Mouse (Mus musculus) intestine, postnatal 0 days (tissue): Measurements from ENCODE around the gene Aig1. TPM values are rescaled to one million over a fixed set of nuclear protein-coding genes. Genes with fewer than 3 reads are reported as not detected.

ENCODE experiments used
- ATAC-seq: fragments of 200-750 bp; cut with Nextera tagmentation; 2 replicates; pipeline ENCODE4 v1.8.0; 2017; ENCODE audit warnings: mild to moderate bottlenecking, moderate TSS enrichment, moderate library complexity
- H3K27ac ChIP-seq: fragments of 300-500 bp; sonication (generic); 2 replicates; pipeline ENCODE4 v1.5.1; 2014; ENCODE audit warnings: mild to moderate bottlenecking, low read depth, low read length, moderate library complexity
- H3K27me3 ChIP-seq: fragments of 300-500 bp; sonication (generic); replicated peaks from 2 replicates; pipeline ENCODE4 v1.6.1; 2014; ENCODE audit warnings: low read length, mixed read lengths; ENCODE audit not compliant: control insufficient read depth, insufficient read depth
- H3K36me3 ChIP-seq: fragments of 300-500 bp; sonication (generic); 2 replicates; pipeline ENCODE4 v1.6.1; 2014; ENCODE audit warnings: mild to moderate bottlenecking, moderate library complexity; ENCODE audit not compliant: control insufficient read depth, insufficient read depth
- H3K4me1 ChIP-seq: fragments of 300-500 bp; sonication (generic); replicated peaks from 2 replicates; pipeline ENCODE4 v1.6.1; 2014; ENCODE audit warnings: antibody characterized with exemption, low read length, mixed read lengths; ENCODE audit not compliant: control insufficient read depth, insufficient read depth
- H3K4me2 ChIP-seq: fragments of 300-500 bp; sonication (generic); replicated peaks from 2 replicates; pipeline ENCODE4 v1.6.1; 2014; ENCODE audit warnings: low read depth, mild to moderate bottlenecking, moderate library complexity
- H3K4me3 ChIP-seq: fragments of 300-500 bp; sonication (generic); 2 replicates; pipeline ENCODE4 v1.5.1; 2014; ENCODE audit warnings: low read depth, low read length
- H3K9ac ChIP-seq: fragments of 300-500 bp; sonication (generic); 2 replicates; pipeline ENCODE4 v1.6.1; 2014; ENCODE audit warnings: mild to moderate bottlenecking, low read depth, low read length
- H3K9me3 ChIP-seq: fragments of 300-500 bp; sonication (generic); 2 replicates; pipeline ENCODE4 v1.6.1; 2016; ENCODE audit warnings: mixed run types; ENCODE audit not compliant: control insufficient read depth
- CTCF ChIP-seq: sonication (generic); IDR thresholded peaks from 2 replicates; pipeline ENCODE4 v1.5.1; 2016; ENCODE audit warnings: low read depth, mild to moderate bottlenecking, control low read depth, antibody characterized with exemption, moderate library complexity
- WGBS: fragments of 180-500 bp; shearing (Covaris S2); extraction: QIAGEN DNeasy Blood & Tissue Kit; methylation state at CpG from one replicate; pipeline ENCODE4 v1.1.7; 2014; 5-methylcytosine and 5-hydroxymethylcytosine counted together
- polyA plus RNA-seq: library from polyadenylated mRNA; unstranded; fragments of >200 nt; fragmentation: Nextera tagmentation; extraction: Ambion mirVana; gene quantifications from 2 replicates; pipeline ENCODE4 v1.2.1, GENCODE M21; 2015

The Aig1 gene
- polyA plus RNA-seq, 1 experiment from 2014 or later: 88.3 TPM

- peaks cover 5% of the 10 kb centered on the region; the same call in 1 of the 2 replicates for H3K36me3 ChIP-seq
- no peak for ATAC-seq
- no peaks in the 10 kb centered on the region for H3K4me1 ChIP-seq
- WGBS: 78% methylated on average over 1 of the region's 1 CpGs
- no peaks in the 10 kb centered on the region for H3K9me3 ChIP-seq
- no peak overlapping the region for H3K4me2 ChIP-seq
- no peaks in the 10 kb centered on the region for H3K27me3 ChIP-seq
- no peak overlapping the region for H3K4me3 ChIP-seq
- no peak overlapping the region for H3K9ac ChIP-seq
- H3K27ac ChIP-seq: no peak overlapping the region
- no peak for TF ChIP-seq CTCF
Observed at GRCm38 (mm10) chr10:13789604-13790003, 79.2 kb downstream of the Aig1 start.

DNA sequence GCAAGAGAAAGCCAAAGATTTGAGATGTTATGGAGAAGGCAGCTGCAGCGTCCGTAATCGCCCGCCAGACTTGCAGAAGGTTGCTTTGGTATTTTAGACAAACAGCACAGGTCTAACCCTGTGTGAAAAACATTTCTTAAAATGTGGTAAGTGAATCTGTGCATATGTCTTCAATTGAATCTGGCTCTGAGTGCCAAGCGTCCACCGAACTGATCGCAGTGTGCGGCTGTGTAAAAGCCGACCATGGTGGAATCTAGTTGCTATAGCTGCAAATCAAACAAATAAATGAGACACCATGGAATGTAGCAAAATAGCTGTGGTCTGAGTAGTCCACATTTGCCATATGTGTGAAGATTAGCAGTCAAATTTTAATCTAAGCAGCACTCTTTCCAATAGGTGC, 80.7 kb downstream of the Aig1 start:
- Histone ChIP-seq H3K27me3 (no peaks in the 10 kb centered on the region), H3K36me3 (no peaks in the 10 kb centered on the region; the same call in 1 of the 2 replicates), H3K4me3 (no peak overlapping the region), H3K27ac (no peak overlapping the region), H3K4me1 (no peaks in the 10 kb centered on the region), H3K4me2 (no peak overlapping the region), H3K9ac (no peak overlapping the region), H3K9me3 (no peaks in the 10 kb centered on the region)
- WGBS: 85% methylated on average over 9 of the region's 9 CpGs
- no peak for ATAC-seq
- no peak for TF ChIP-seq CTCF

GRCm38 (mm10) chr10:13782774-13783173, 86.0 kb downstream of the Aig1 start:
- no peak overlapping the region for H3K4me2 ChIP-seq
- no peaks in the 10 kb centered on the region for H3K9me3 ChIP-seq
- no peak overlapping the region for H3K4me3 ChIP-seq
- no peak overlapping the region for H3K27ac ChIP-seq
- H3K36me3 ChIP-seq: no peaks in the 10 kb centered on the region
- no peak for ATAC-seq
- H3K9ac ChIP-seq: no peak overlapping the region
- no peaks in the 10 kb centered on the region for H3K27me3 ChIP-seq
- TF ChIP-seq CTCF: no peak
- no peaks in the 10 kb centered on the region for H3K4me1 ChIP-seq
- 72% methylated on average over 5 of the region's 5 CpGs for WGBS

DNA sequence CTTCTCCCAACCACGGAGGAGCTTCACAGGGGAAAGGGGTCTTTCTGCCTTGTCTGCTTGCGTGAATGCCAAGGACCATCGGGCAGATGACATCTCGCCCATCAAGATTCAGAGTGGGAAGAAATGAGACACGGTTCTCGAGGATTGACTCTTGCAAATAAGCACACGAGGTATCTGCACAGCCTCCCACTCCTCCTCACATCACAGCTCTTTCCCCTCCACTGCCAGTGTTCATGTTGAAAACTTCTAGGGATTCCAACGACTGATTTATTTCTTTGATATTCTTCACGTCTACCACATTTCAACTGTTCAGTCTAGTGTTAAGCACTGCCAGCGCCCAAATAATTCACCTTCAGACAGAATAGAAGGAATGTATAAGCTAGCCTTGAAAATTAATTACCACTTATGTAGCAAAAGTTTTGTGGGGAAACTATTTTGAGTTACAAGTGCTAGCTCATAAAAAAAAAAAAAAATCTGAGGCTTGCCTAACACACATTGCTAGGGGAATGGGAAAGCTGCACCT, 86.5 kb downstream of the Aig1 start:
- H3K9ac ChIP-seq: no peak overlapping the region
- no peaks in the 10 kb centered on the region for H3K4me1 ChIP-seq
- H3K9me3 ChIP-seq: no peaks in the 10 kb centered on the region
- ATAC-seq: no peak
- no peak overlapping the region for H3K4me3 ChIP-seq
- H3K4me2 ChIP-seq: no peak overlapping the region
- no peaks in the 10 kb centered on the region for H3K27me3 ChIP-seq
- TF ChIP-seq CTCF: no peak
- no peak overlapping the region for H3K27ac ChIP-seq
- H3K36me3 ChIP-seq: no peaks in the 10 kb centered on the region
- 85% methylated on average over 10 of the region's 10 CpGs for WGBS

- no peaks in the 10 kb centered on the region for H3K36me3 ChIP-seq
- WGBS: 80% methylated on average over 3 of the region's 3 CpGs
- no peak overlapping the region for H3K4me2 ChIP-seq
- no peak overlapping the region for H3K27ac ChIP-seq
- H3K4me1 ChIP-seq: no peaks in the 10 kb centered on the region
- H3K9ac ChIP-seq: no peak overlapping the region
- ATAC-seq: no peak
- H3K9me3 ChIP-seq: no peaks in the 10 kb centered on the region
- no peak for TF ChIP-seq CTCF
- H3K27me3 ChIP-seq: no peaks in the 10 kb centered on the region
- H3K4me3 ChIP-seq: no peak overlapping the region
Observed at GRCm38 (mm10) chr10:13776014-13776413, 92.8 kb downstream of the Aig1 start.

DNA sequence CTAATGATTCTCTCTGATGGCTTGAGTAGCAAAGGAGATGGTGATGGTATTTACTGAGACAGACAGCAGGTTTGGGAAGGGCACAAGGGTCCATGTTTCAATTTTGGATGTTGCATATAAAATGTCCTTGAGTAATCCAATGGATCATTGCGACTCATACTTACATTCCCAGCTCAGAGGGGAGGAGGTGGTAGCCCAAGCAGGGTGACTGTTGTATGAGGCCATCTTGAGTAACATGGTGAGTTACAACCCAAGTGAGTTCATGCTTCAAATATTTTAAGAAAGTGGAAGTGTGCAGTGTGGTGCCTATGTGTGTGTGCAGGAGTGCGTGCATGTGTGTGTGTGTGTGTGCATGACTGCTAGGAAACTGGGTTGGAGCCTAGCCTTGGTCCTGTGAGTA, 93.4 kb downstream of the Aig1 start:
- Histone ChIP-seq H3K27ac (no peak overlapping the region), H3K9me3 (no peaks in the 10 kb centered on the region), H3K9ac (no peak overlapping the region), H3K4me1 (no peaks in the 10 kb centered on the region), H3K36me3 (no peaks in the 10 kb centered on the region), H3K4me3 (no peak overlapping the region), H3K4me2 (no peak overlapping the region), H3K27me3 (no peaks in the 10 kb centered on the region)
- no peak for ATAC-seq
- TF ChIP-seq CTCF: no peak
- WGBS: 92% methylated on average over 2 of the region's 2 CpGs

- H3K9me3 ChIP-seq: no peaks in the 10 kb centered on the region
- H3K4me3 ChIP-seq: no peak overlapping the region
- H3K4me2 ChIP-seq: no peak overlapping the region
- H3K27me3 ChIP-seq: no peaks in the 10 kb centered on the region
- H3K27ac ChIP-seq: no peak overlapping the region
- no peaks in the 10 kb centered on the region for H3K36me3 ChIP-seq
- no peaks in the 10 kb centered on the region for H3K4me1 ChIP-seq
- ATAC-seq: no peak
- H3K9ac ChIP-seq: no peak overlapping the region
- TF ChIP-seq CTCF: no peak
- 89% methylated on average over 3 of the region's 3 CpGs for WGBS
Observed at GRCm38 (mm10) chr10:13774910-13775309, 93.9 kb downstream of the Aig1 start.
